Mouse (Mus musculus): Measurements from ENCODE around the gene Rcor1.

Rcor1 gene

DNA sequence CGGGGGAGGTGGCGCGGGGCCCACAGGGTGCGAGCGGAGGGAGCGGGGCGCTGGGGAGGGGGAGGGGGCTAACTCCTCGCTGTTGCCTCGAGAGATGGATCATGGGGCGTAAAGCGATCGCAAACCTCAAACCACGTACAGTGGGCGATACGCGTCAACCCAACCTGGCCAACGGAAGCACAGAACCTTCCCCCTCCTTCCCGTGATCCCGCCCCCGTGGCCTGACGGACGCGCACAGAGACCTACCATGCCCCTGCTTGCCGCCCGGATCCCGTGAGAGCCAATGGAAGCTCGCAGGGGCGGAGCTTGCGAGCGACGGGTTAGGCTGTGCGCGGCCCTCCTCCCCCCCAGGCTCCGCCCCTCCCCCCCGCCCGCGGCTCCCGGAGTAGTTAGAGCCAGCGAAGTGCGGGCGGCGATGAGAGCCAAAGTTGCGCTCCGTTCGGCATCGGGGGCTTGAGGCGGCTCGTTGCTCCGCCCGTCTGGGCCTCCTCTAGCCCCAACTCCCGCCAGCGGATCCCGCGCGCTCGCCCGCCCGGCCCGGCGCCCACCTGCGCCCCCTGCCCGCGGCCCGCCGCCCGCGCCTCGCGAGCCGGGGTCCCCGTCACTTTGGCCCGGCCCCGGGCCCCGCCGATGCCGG lies at the start of gene Rcor1:
TSS of gene Rcor1 (plus strand) at position 376 of the 637 bp plus-strand sequence.
- DNase-seq (ENCODE audit: low read depth): peak; percentile 100

GRCm38 (mm10) chr12:110989409-110989808 lies 49.7 kb upstream of the Rcor1 start:
- DNase-seq (ENCODE audit: low read depth): no peak

DNA sequence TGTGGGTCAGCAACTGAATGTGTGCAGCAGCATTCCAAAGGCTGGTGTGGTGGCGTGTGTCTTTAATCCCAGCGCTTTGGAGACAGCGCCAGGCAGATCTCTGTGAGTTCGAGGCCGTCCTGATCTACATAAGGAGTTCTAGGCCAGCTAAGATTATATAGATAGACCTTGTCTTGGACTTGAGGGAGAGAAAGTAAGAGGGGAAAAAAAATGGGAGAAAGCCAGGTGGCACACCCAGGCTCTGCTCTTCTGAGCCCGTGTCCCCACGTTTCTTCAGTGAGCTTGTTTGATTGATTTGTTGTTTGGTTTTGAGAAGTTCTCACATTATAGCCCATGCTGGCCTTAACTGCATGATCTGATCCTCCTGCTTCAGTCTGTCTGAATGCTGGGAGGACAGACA lies 48.7 kb upstream of the Rcor1 start:
- DNase-seq (ENCODE audit: low read depth): no peak

DNA sequence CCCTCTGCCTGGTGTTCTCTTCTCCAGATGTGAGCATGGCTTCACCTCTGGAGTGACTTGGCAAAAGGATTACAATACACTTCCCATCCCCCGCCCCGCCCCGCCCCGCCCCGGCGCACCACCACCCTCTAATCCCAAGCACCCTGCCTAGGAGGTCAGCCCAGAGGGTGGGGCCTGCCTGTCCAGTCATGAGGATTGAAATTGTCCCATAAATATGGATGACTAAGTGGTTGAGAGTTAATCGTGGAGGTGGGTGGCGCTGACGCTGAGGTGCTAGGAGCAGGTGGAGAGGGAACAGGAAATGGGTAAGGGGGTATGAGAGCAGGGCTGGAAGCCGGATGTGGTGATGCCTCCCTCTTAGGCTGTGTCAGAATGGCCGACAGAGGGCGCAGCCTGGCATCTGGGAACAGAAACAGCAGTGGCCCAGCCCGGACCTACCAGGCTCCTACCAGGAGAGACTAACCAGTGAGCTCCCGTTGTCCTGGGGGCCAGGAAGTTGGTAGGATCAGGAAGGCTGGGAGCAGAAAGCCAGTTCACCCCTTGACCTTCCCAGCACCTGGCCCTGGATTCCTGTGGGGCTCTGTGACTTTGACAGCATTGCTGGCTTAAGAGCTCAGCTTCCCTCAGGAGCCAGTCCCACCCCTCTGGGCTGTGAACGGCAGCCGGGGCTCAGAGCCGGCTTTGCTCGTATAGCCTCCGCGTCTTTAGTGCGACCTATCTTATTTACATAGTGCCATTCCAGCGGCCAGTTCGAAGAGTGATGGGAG lies 47.6 kb upstream of the Rcor1 start:
- DNase-seq (ENCODE audit: low read depth): peak; percentile 98

GRCm38 (mm10) chr12:110992128-110992553 lies 47.0 kb upstream of the Rcor1 start:
- DNase-seq (ENCODE audit: low read depth): peak; percentile 95

DNA sequence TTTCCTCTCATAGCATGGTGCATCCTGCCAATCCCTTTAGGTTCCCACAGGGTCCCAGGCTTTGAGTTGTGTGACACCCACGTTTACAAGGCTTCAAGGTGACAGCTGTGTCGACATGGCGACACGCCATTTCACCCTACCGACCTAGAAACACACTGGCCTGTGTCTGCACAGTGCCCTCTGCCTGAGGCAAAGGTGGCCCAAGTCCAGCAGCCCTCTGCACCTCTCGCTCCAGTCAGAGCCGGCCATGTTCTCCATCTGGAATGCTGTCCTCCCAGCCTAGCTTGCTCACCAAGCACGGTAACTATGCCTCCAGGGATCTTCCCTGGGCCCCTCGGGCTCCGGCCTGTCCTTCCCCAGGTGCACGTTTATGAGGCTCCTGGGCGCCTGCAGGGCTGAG lies 46.4 kb upstream of the Rcor1 start:
- no peak for DNase-seq (ENCODE audit: low read depth)

DNA sequence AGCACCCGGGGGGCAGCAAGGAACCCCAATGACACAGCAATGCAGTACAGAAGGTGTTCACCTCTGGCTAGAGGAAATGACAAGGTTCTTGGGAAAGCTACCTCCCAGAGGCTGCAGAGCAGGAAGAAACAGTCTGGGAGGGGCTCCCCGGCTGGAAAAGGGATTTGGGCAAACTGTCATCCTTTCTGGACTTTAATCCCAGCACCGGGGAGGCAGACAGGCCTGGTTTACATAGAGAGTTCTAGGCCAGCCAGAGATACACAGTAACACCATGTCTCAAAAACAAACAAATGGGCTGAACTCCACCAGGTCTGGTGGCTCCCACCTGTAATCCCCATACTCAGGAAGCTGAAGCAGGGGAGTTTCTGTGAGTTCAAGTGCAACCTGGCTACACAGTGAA lies 45.9 kb upstream of the Rcor1 start:
- no peak for DNase-seq (ENCODE audit: low read depth)

GRCm38 (mm10) chr12:110994666-110995065 lies 44.5 kb upstream of the Rcor1 start:
- DNase-seq (ENCODE audit: low read depth): no peak

DNA sequence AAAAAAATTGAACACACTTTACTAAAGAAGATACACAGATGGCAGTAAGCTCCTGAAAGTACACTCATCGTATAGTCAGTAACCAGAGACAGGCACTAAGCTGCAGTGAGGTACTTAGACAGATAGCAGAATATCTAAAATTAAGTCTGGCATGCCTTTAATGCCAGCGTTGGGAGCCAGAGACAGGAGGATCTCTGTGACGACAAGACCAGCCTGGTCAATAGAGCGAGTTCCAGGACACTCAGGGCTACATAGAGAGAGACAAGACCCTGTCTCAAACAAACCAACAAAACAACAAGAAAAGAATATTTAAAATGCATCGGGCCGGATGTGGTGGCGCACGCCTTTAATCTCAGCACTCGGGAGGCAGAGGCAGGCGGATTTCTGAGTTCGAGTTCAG lies 41.1 kb upstream of the Rcor1 start:
- no peak for DNase-seq (ENCODE audit: low read depth)

- no peak for DNase-seq (ENCODE audit: low read depth)
These were observed 39.3 kb upstream of the Rcor1 start for GRCm38 (mm10) chr12:110999820-111000219.

DNA sequence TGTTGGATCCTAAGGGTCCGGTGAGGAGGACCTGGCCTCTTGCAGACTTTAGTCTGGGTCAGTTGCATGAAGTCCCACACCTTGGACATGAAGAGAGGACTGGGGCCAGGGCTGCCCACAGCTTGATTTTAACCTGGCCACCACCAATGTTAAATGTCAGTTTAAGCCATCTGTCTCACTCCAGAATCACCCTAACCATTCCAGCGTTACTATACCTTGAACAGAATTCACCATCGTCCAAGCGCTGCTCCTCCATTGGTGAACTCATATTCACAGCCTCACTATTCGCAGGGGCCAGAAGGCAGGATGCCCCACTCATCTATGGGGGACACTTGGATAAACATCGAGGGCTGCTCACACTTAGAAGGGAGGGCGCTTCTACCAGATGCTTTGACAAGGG lies 38.2 kb upstream of the Rcor1 start:
- no peak for DNase-seq (ENCODE audit: low read depth)

GRCm38 (mm10) chr12:111004142-111004541 lies 35.0 kb upstream of the Rcor1 start:
- no peak for DNase-seq (ENCODE audit: low read depth)

DNA sequence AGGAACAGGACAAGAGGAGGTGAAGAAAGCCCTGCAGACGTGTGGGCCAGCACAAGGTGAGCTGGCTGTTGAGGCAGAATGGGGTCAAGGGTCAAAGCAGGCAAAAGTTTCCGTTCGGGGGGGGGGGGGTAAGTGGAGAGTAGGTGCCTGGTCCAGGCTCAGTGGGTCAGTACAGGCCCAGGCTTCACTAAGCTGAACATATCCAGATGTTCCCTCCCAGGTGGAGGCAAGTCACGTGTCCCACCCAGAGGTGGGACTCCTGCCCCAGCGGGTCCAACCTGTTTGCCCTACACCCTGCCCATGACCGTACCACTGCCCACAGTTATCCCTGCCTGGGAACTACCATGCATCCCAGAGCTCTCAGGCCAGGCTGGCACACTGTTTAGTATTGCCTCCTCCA lies 33.3 kb upstream of the Rcor1 start:
- DNase-seq (ENCODE audit: low read depth): no peak

GRCm38 (mm10) chr12:111006339-111006738 lies 32.8 kb upstream of the Rcor1 start:
- no peak for DNase-seq (ENCODE audit: low read depth)

DNA sequence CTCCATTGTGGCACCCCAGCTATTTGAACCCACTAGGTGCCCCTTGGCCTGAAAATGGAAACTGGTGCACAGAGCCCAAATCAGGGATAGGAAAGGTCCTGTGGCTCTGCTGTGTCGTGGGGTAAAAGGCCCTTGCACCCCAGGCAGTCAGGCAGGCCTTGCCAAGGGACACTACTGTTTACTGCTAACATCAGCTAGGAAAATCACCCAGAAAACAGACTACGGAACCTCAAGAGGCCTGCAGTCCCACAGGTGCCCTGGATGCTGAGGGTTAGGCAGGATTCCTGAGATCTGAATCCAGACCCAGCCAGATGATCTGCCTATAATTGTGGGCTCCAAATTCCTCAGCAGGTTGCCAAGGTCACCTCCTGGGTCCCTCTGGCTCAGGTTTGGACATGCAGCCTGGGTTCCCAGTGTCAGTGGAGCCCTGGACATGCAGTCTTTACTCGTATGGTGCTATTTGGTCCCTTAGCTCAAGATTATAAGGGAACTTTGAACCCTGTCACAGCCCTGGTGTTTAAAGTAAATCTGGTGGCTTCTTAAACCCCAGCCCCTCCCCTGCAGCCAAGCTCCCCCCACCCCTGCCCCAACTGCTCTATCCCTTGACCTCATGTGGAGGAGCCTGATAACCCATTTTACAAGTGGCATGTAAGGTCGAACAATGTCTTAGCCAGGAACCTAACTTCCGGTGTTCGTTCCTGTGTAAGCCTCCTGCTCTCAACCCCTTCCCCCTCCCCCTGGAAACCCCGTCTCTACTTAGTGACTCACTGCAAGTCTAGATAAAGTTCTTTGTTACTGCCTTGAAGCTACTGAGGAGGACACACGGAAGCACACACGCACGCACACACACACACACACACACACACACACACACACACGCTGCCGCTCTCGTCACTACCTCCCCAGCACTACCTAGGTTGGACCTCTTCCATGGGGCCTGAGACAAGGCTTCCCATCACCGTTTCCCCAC lies 31.7 kb upstream of the Rcor1 start:
- peak; percentile 84 for DNase-seq (ENCODE audit: low read depth)

DNA sequence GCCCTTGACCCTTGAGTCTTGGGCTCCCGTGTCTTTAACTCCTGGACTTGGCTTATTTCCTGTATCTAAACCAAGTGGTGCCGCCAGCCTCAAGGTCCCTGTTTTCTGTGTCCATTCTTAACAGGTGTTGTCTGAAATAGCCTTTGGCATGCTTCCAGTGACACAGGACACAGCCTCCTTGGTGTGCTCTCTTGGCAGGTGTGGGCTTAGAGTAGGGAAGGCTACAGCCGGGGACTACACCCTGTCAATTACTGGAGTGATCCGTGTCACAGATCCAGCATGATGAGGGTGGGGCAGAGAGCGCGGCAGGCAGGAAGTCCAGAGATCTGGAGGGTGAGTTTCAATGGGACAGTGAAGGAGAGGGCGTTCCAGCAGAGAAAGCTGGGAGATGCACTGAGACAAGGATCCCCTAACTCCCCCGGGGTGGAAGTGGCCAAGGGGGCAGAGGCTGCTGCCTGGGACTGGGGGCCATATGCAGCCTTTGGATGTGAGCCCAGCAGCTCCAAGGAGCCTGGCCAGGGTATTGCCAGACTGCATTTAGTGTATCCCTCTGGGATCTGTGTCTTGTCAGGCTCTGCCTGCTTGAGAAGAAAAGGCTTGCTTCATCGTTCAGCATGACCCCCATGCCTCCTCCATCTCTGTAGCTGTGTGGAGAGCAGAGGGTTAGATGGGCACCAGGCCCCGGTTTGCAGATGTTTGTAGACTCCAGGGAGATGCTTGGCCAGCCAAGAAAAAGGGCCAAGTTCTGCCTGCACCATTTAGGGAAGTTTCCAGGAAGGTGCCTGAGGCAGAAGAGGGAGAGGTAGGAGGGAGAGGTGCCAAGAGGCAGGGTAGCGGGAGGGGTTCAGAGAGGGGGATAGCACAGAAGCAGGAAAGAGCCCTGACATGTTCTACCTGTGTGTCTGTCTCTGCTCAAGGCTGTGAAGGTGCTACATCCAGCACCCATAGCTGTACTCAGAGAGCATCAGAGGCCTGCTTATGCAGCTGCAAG lies 30.4 kb upstream of the Rcor1 start:
- no peak for DNase-seq (ENCODE audit: low read depth)

DNA sequence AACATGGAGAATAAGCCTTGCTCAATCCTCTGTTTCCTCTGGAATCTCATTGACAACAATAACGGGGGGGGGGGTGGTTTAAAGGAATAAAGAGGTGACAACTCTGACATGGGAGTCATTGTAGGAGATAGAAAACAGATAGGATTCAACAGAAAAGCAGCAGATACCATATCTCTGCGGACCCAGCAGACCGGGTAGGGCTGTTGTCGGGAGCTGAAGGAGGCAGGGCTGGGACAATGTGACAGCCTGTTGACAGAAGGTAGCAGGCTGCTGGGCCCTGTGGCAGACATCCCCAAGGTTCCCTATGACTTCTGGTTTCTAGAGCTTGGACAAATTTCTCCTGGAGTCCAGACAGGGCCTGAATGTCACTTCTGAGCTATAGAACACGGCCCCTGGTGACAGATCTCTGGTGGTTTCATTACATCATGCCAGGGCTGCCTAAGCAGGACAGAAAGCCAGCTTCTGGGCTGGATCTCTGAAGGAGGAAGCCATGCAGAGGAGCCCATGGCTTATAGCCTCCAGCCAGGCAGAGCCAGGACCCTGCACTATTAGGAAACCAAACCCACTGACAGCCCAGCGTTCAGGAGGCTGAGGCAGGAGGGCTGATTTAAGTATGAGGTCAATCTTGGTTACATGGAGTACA lies 29.4 kb upstream of the Rcor1 start:
- no peak for DNase-seq (ENCODE audit: low read depth)

- DNase-seq (ENCODE audit: low read depth): no peak
These were observed 22.3 kb upstream of the Rcor1 start for GRCm38 (mm10) chr12:111016807-111017206.

DNA sequence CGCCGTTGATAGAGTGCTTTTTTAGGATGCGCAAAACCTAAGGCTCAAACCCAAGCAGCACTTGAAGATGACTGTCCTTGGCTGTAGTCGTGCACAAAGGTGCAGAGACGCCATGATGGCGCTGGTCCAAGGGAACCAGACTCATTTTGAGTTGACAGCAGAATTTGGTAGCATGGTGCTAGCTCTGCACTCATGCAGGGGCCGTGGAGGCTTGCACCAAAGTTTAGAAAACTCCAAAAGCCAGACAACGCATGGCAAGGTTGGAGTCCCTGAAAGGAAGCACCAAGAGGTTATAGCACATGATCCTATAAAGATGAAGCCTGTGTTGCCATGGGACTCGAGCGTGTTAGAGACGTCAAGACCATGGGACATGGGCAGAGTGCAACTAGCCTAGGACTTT lies 21.1 kb upstream of the Rcor1 start:
- DNase-seq (ENCODE audit: low read depth): no peak

- no peak for DNase-seq (ENCODE audit: low read depth)
These were observed 20.1 kb upstream of the Rcor1 start for GRCm38 (mm10) chr12:111019086-111019485.

- no peak for DNase-seq (ENCODE audit: low read depth)
These were observed 18.0 kb upstream of the Rcor1 start for GRCm38 (mm10) chr12:111021138-111021537.

Data from induced T-regulatory cell, adult 2 months (primary cell).